In genomic region chr6:146877425-146878045, GRCm38 (mm10) we compare ENCODE assay signal across 14 mouse cellular contexts. TPM values are rescaled to one million over a fixed set of nuclear protein-coding genes. Genes with fewer than 3 reads are reported as not detected.
A peak's percentile ranks its signal among the peaks of the same experiment; 100 is the strongest.
DNase-seq lines count a peak whose midpoint lies in the region; ATAC-seq lines count a peak whose summit lies in the region.
"Had no signal": no experiment of that assay in that cellular context is flagged by ENCODE, and none has a peak within 500 bp of the region (broad histone marks: within the 10 kb centered on the region; RNA-seq: fewer than 3 reads in every experiment).

No protein-coding gene starts in this region.

- no peaks in the 10 kb centered on the region for H3K36me3 ChIP-seq in heart, embryonic 15.5 days
- no peaks in the 10 kb centered on the region for H3K36me3 ChIP-seq in kidney, embryonic 15.5 days
- H3K36me3 ChIP-seq: liver, embryonic 13.5 days; neural tube, embryonic 12.5 days had no signal

- peaks cover 25% of the 10 kb centered on the region for H3K4me1 ChIP-seq in heart, embryonic 15.5 days (replicated peaks)
- peaks cover 7% of the 10 kb centered on the region; the same call in 1 of the 2 replicates for H3K4me1 ChIP-seq in kidney, embryonic 15.5 days
- H3K4me1 ChIP-seq: liver, embryonic 13.5 days; neural tube, embryonic 12.5 days had no signal

- no peak for DNase-seq in heart, adult 9 months (ENCODE audit: low spot score in 2 of 2)
- peak; percentile 88 to 89 for DNase-seq in frontal cortex, adult 2 months (ENCODE audit: extremely low spot score in 1 of 2, low spot score in 1 of 2)
- DNase-seq in layer of hippocampus, postnatal 36 days: peak; percentile 16 to 31
- DNase-seq in right cerebral cortex, postnatal 14 days: peak; percentile 60
- DNase-seq in kidney, postnatal 14 days: no peak
- DNase-seq: adrenal gland, adult 2 months; kidney, postnatal 4 days; liver, embryonic 13.5 days; midbrain, embryonic 14.5 days had no signal

- H3K4me3 ChIP-seq in heart, embryonic 15.5 days: no peak overlapping the region
- H3K4me3 ChIP-seq in kidney, embryonic 15.5 days (replicated peaks): no peak overlapping the region
- H3K4me3 ChIP-seq: liver, embryonic 13.5 days; neural tube, embryonic 12.5 days had no signal

- 0 out of 2 replicates have a peak, but pooled peaks cover 5% of the 10 kb centered on the region for H3K9me3 ChIP-seq in heart, embryonic 15.5 days (replicated peaks)
- H3K9me3 ChIP-seq in kidney, embryonic 15.5 days (replicated peaks): peaks cover 6% of the 10 kb centered on the region

- no peaks in the 10 kb centered on the region for H3K27me3 ChIP-seq in heart, embryonic 15.5 days
- H3K27me3 ChIP-seq in kidney, embryonic 15.5 days: no peaks in the 10 kb centered on the region
- H3K27me3 ChIP-seq: liver, embryonic 13.5 days; neural tube, embryonic 12.5 days had no signal

- ATAC-seq in heart, embryonic 15.5 days (replicated peaks; ENCODE audit: insufficient number of reproducible peaks, insufficient read depth, low FRiP score, low read depth): no peak; the same call in 1 of the 2 replicates
- no peak for ATAC-seq in kidney, embryonic 15.5 days (replicated peaks; ENCODE audit: low FRiP score)

- peak overlapping the region; percentile 4; the same call in 1 of the 2 replicates for H3K4me2 ChIP-seq in heart, embryonic 15.5 days
- H3K4me2 ChIP-seq in kidney, embryonic 15.5 days: no peak overlapping the region
- H3K4me2 ChIP-seq: liver, embryonic 13.5 days; neural tube, embryonic 12.5 days had no signal

- H3K9ac ChIP-seq in heart, embryonic 15.5 days: no peak overlapping the region
- H3K9ac ChIP-seq in kidney, embryonic 15.5 days: no peak overlapping the region
- H3K9ac ChIP-seq: liver, embryonic 13.5 days; neural tube, embryonic 12.5 days had no signal

- H3K27ac ChIP-seq in heart, embryonic 15.5 days: peak overlapping the region; percentile 62
- H3K27ac ChIP-seq in kidney, embryonic 15.5 days: no peak overlapping the region
- H3K27ac ChIP-seq: liver, embryonic 13.5 days; neural tube, embryonic 12.5 days had no signal

- 45% methylated on average over 12 of the region's 12 CpGs for WGBS in heart, embryonic 15.5 days
- 89% methylated on average over 12 of the region's 12 CpGs for WGBS in kidney, embryonic 15.5 days

RNA-seq across cellular contexts. Expression of gene Ppfibp1, which starts 10.8 kb away (rescaled TPM):
- 50.5 and 50.8 TPM in 2 replicates for polyA plus RNA-seq in heart, embryonic 15.5 days (2015; fragmentation: Nextera tagmentation; extraction: Ambion mirVana)
- 51.1 and 60.2 TPM in 2 replicates for polyA plus RNA-seq in frontal cortex, adult 2 months (2012; rRNA removed)
- 10 to 100 TPM; 41.2 to 44.2 TPM for total RNA-seq in layer of hippocampus, postnatal 36 days (2021)
- 68.3 and 73.6 TPM in 2 replicates for polyA plus RNA-seq in kidney, embryonic 15.5 days (2015; fragmentation: Nextera tagmentation; extraction: Ambion mirVana)

RNA-seq across cellular contexts. Expression of gene Smco2, which starts 27.6 kb away (rescaled TPM):
- polyA plus RNA-seq in heart, embryonic 15.5 days (2015; fragmentation: Nextera tagmentation; extraction: Ambion mirVana): 0.53 TPM in 1 of 2 replicates, not detected in the other
- polyA plus RNA-seq in frontal cortex, adult 2 months (2012; rRNA removed): 0.08 and 0.20 TPM in 2 replicates
- total RNA-seq in layer of hippocampus, postnatal 36 days (2021): not detected
- polyA plus RNA-seq in kidney, embryonic 15.5 days (2015; fragmentation: Nextera tagmentation; extraction: Ambion mirVana): not detected in 2 replicates
- total RNA-seq: adrenal gland, adult 2 months had no signal
- polyA plus RNA-seq: adrenal gland, adult 2 months; liver, embryonic 13.5 days; midbrain, embryonic 14.5 days; neural tube, embryonic 12.5 days; stomach, embryonic 16.5 days; urinary bladder, adult 2 months had no signal

Comparison
In these comparisons a context has a peak if more than half of its experiments do, and no peak if none do; other contexts are left out.
1. DNase-seq: peak in frontal cortex, adult 2 months (2 of 2), layer of hippocampus, postnatal 36 days (2 of 2) and right cerebral cortex, postnatal 14 days (single experiment); none in heart, adult 9 months (0 of 2) and kidney, postnatal 14 days (single experiment).